Mouse (Mus musculus) spleen, adult 2 months (tissue): ENCODE measurements around the gene Parp1. TPM values are rescaled to one million over a fixed set of nuclear protein-coding genes. Genes with fewer than 3 reads are reported as not detected.

Experiments
- DNase-seq, 2 experiments: peaks; one replicate each; pipeline versions ENCODE4 v3.0.0 to v3.0.0-alpha.2; 2012 to 2021; ENCODE audit warnings: low spot score in 2 of 2, low read depth in 1 of 2
- H3K27ac ChIP-seq: fragments of 200-500 bp; 2 replicates; pipeline ENCODE4 v1.5.1; 2012; ENCODE audit warnings: low read length, inconsistent platforms; ENCODE audit not compliant: insufficient read depth
- H3K27me3 ChIP-seq: fragments of 200-500 bp; 2 replicates; pipeline ENCODE4 v1.6.1; 2012; ENCODE audit warnings: mild to moderate bottlenecking, moderate library complexity, low read length, inconsistent platforms; ENCODE audit not compliant: control insufficient read depth, insufficient read depth
- H3K36me3 ChIP-seq: fragments of 200-500 bp; 2 replicates; pipeline ENCODE4 v1.6.1; 2012; ENCODE audit warnings: mild to moderate bottlenecking, low read length, inconsistent platforms; ENCODE audit not compliant: control insufficient read depth, insufficient read depth
- H3K4me1 ChIP-seq: fragments of 200-500 bp; 2 replicates; pipeline ENCODE4 v1.6.1; 2011; ENCODE audit warnings: inconsistent platforms; ENCODE audit not compliant: control insufficient read depth, insufficient read depth, insufficient read length
- H3K4me3 ChIP-seq: fragments of 200-500 bp; 2 replicates; pipeline ENCODE4 v1.5.1; 2011; ENCODE audit warnings: mild to moderate bottlenecking, inconsistent platforms; ENCODE audit not compliant: insufficient read depth, insufficient read length; ENCODE audit errors: extremely low read depth
- CTCF ChIP-seq: fragments of 200-500 bp; IDR thresholded peaks from 2 replicates; pipeline ENCODE4 v1.5.1; 2011; ENCODE audit warnings: mild to moderate bottlenecking, inconsistent platforms; ENCODE audit not compliant: insufficient read depth, insufficient read length, insufficient replicate concordance; ENCODE audit errors: extremely low read depth
- POLR2A ChIP-seq: fragments of 200-500 bp; IDR thresholded peaks from 2 replicates; pipeline ENCODE4 v1.6.1; 2011; ENCODE audit warnings: low read depth, low read length, inconsistent platforms
- WGBS: fragments of 180-500 bp; shearing (Covaris S2); methylation state at CpG from one replicate; pipeline ENCODE4 v1.1.7; 2018; 5-methylcytosine and 5-hydroxymethylcytosine counted together
- polyA plus RNA-seq: library from polyadenylated mRNA; depleted of rRNA; stranded (reverse); fragments of >200 nt; gene quantifications from 2 replicates; pipeline ENCODE4 v1.2.3, GENCODE M21; 2012

Gene Parp1
- polyA plus RNA-seq, 1 experiment: 44.5 TPM

GRCm38 (mm10) chr1:180545918-180546545 is 22.7 kb upstream of the Parp1 start:
- WGBS: 23% methylated on average over 4 of the region's 4 CpGs
- 0 out of 2 replicates have a peak overlapping the region, but pooled peaks have one; percentile 11 for H3K27ac ChIP-seq
- TF ChIP-seq CTCF (no peak), POLR2A (no peak)
- peaks cover 45% of the 10 kb centered on the region; the same call in 1 of the 2 replicates for H3K4me1 ChIP-seq
- DNase-seq: peak; percentile 36 to 69
- H3K4me3 ChIP-seq: no peak overlapping the region
- no peaks in the 10 kb centered on the region for H3K36me3 ChIP-seq
- H3K27me3 ChIP-seq: no peaks in the 10 kb centered on the region

- TF ChIP-seq CTCF (no peak), POLR2A (no peak)
- 66% methylated on average over 13 of the region's 13 CpGs for WGBS
- peaks cover 38% of the 10 kb centered on the region; the same call in 1 of the 2 replicates for H3K4me1 ChIP-seq
- no peaks in the 10 kb centered on the region for H3K36me3 ChIP-seq
- H3K4me3 ChIP-seq: no peak overlapping the region
- H3K27me3 ChIP-seq: no peaks in the 10 kb centered on the region
- DNase-seq: no peak
- H3K27ac ChIP-seq: no peak overlapping the region
These were observed 21.6 kb upstream of the Parp1 start for GRCm38 (mm10) chr1:180546798-180547750.

- peaks cover 30% of the 10 kb centered on the region; the same call in 1 of the 2 replicates for H3K4me1 ChIP-seq
- DNase-seq: peak in 1 of 2 experiments; percentile 40
- H3K36me3 ChIP-seq: no peaks in the 10 kb centered on the region
- no peaks in the 10 kb centered on the region for H3K27me3 ChIP-seq
- H3K27ac ChIP-seq: 0 out of 2 replicates have a peak overlapping the region, but pooled peaks have one; percentile 3
- WGBS: 8% methylated on average over 16 of the region's 16 CpGs
- H3K4me3 ChIP-seq: no peak overlapping the region
- TF ChIP-seq POLR2A: no peak
- no peak for TF ChIP-seq CTCF
These were observed 20.7 kb upstream of the Parp1 start for GRCm38 (mm10) chr1:180547751-180548669.

- DNase-seq: no peak
- WGBS: 94% methylated on average over 7 of the region's 7 CpGs
- Histone ChIP-seq H3K4me3 (no peak overlapping the region), H3K4me1 (peaks cover 30% of the 10 kb centered on the region; the same call in 1 of the 2 replicates), H3K36me3 (no peaks in the 10 kb centered on the region), H3K27me3 (no peaks in the 10 kb centered on the region), H3K27ac (no peak overlapping the region)
- no peak for TF ChIP-seq POLR2A
- no peak for TF ChIP-seq CTCF
These were observed 19.0 kb upstream of the Parp1 start for GRCm38 (mm10) chr1:180549539-180550308.

- no peaks in the 10 kb centered on the region for H3K36me3 ChIP-seq
- peaks cover 22% of the 10 kb centered on the region; the same call in 1 of the 2 replicates for H3K4me1 ChIP-seq
- DNase-seq: no peak
- H3K27ac ChIP-seq: no peak overlapping the region
- WGBS: 65% methylated on average over 5 of the region's 5 CpGs
- no peak overlapping the region for H3K4me3 ChIP-seq
- H3K27me3 ChIP-seq: no peaks in the 10 kb centered on the region
- TF ChIP-seq CTCF (peak; percentile 40; the same call in 1 of the 2 replicates), POLR2A (no peak)
These were observed 18.0 kb upstream of the Parp1 start for GRCm38 (mm10) chr1:180550770-180551169.
